Mouse (Mus musculus) brain, embryonic 14.5 days (tissue): ENCODE measurements around the gene Pim1.
A peak's percentile ranks its signal among the peaks of the same experiment; 100 is the strongest.

ENCODE experiments used
- CTCF ChIP-seq: fragments of 200-500 bp; IDR thresholded peaks from 2 replicates; pipeline ENCODE4 v1.5.1; 2012; ENCODE audit warnings: inconsistent platforms, mild to moderate bottlenecking, moderate library complexity, borderline replicate concordance; ENCODE audit not compliant: insufficient read depth, insufficient read length; ENCODE audit errors: extremely low read depth
- POLR2A ChIP-seq: fragments of 200-500 bp; IDR thresholded peaks from 2 replicates; pipeline ENCODE4 v1.6.1; 2012; ENCODE audit warnings: mild to moderate bottlenecking, inconsistent platforms, borderline replicate concordance; ENCODE audit not compliant: poor library complexity, insufficient read depth, insufficient read length, severe bottlenecking; ENCODE audit errors: extremely low read depth

- TF ChIP-seq POLR2A (no peak), CTCF (peak; percentile 73)
These were observed 22.6 kb downstream of the Pim1 start for GRCm38 (mm10) chr17:29513044-29513730.
